Mouse (Mus musculus) spleen, postnatal 10 days (tissue): Measurements from ENCODE around the gene Btf3l4.
A peak's percentile ranks its signal among the peaks of the same experiment; 100 is the strongest.

Experiments
- DNase-seq, 2 experiments: peaks; one replicate each; pipeline ENCODE4 v3.0.0; 2021 to 2022; ENCODE audit warnings: low spot score in 2 of 2

Btf3l4 gene

DNA sequence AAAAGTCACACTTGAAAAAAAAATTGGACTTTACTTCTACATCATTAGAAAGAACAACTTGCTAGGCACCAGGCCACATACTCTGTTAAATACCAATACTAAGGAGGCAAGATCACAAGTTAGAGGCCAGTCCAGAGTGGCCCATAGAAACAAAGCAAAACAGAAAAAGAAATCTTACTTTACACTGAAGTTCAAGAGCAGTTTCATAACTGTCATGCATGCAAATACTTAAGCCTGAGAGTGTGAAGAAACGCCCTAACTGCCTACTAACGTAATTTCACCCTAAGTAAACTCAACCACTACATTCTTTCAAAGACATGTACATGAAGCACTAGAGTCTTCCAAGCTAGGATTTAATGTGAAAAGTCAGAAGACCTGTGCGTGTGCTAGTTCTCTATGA is 7.7 kb downstream of the Btf3l4 start:
- DNase-seq = no peak

DNA sequence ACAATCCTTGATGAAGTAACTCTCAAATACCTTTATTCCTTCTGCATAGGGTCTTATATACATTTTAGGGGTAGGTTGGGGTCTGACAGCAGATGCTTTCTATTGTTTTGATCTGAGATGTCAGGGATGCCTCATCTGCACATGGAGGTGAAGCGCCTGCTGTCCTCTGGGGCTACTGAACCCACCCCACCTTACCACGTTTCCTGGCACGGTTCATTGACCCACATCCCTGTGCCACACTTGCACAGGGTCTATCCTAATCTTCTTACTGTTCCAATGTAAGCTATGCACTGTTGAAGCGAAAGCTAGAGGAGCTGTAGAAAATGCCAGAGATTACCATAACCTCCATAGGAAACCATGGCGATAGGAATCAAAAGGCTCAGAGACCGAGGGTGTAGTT is 21.9 kb downstream of the Btf3l4 start:
- no peak for DNase-seq

DNA sequence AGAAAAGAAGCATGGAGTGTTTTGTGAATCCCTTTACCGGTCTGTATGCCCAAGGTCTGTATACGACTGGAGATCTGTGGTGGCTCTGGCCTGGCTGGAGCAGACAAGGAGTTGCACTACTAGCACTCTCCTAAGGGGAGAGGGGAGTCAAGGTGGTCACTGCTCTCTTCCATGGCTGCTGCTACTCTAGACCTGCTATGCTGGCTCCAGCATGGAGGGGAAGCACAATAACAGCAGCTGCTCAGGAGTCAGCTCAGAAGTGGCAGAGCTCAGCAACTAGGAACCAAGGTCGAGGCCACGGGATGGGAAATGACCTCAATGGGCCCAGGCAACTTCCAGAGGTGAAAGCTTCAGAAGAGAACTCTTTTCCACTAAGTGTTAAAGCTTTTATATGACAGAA is 22.3 kb downstream of the Btf3l4 start:
- no peak for DNase-seq

DNA sequence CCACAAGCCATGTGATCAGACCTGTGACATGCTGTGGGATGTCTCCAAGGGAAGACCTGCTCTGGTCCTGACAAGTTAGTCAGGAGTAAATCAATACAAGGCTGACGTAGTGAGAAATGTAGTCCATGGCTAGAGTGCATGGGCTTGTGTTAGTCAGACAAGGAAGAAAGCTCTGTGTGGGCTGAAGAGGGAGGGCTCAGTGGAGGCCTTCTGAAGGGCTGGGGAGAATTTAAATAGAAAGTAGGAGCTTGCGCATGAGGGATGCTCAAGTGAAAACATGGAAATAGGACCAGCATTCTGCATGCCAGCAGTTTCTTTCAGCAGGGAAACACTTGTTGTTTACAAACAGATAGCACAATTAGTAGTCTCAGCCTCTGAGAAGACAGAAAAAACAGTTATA is 29.9 kb downstream of the Btf3l4 start:
- DNase-seq = no peak

DNA sequence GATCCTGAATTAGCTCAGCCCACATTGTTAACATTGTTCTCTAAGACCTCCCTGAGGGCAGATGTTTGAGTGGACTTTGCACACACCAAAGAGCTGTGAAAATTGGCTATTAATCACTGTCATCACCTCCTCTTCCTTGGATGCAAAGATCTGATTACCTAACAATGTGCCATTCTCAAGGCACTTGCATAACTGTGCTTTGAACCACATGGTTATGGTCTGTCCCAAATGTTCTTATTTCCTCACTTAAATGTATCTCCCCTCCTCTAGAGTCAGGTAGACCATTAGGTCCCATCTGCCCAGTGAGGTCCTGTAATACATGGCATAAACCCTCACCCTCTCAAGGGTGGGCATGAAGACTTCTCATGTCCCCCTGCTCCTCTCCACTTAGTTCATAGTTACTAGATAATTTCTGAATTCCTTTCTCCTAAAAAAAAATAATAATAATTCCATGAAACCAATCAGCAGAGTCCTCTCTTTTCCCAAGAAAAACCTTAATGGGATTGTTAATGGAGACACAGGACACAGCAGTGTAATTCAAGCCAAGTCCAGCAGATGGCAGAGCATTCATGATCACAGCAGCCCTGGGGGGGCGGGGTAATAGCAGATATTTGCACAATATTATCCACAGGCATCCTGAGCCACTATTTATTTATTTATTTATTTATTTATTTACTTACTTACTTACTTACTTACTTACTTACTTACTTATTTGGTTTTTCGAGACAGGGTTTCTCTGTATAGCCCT is 35.2 kb downstream of the Btf3l4 start:
- peak; percentile 37 to 77 for DNase-seq

DNA sequence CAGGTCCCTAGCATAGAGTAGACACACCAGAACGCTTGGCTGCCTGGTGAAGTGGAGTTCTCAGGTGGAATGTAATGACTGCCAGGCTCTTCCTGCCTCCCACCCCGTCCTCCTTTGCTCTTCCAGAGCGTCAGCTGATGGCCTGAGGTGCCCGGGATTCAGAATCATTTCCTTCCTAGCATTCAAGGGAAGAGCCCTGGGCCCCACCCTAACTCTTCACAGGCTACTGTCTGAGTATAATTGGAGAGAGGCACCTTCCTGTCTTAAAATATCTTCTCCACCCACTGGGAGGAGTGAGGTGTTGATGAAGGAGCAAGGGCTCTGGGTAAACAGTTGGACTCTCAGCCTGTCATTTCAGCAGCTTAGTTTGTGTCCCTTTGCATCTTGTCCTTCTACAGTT is 36.7 kb downstream of the Btf3l4 start:
- DNase-seq = no peak

DNA sequence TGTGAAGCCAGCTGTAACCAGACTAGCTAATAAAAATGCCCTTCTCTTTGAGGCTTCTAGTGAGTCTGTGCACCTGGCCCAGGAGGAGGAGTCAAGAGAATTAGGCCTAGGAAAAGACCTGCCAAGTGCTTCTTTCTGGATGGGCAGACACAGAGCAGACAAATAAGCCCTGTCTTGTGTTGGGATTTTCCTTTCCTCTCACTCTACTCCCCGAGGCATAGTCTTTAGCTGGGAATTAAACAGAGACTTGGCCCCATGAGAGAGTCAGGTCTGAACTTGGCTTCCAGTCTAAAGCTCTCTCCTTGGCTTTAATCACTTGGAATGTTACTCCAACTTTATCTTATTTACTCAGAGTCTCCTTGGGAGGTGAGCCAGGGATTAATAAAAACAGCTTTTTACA is 39.5 kb downstream of the Btf3l4 start:
- no peak for DNase-seq

DNA sequence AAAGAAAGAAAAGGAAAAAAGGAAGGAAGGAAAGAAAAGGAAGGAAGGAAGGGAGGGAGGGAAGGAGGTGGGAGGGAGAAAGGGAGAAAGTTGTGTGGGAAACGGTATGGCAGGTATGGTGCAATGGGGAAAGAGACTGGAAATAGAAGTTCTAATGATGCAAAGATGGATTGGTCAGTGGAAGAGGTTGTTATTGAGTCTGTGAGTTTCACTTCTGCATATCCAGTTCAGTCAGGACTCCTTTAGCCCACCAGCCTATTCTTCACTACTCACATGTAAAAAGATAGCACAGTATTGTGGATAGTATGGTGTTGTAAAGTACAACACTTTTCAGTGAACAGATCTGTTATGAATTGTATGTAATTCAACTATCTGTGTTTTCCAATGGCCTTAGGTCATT is 42.9 kb downstream of the Btf3l4 start:
- no peak for DNase-seq

DNA sequence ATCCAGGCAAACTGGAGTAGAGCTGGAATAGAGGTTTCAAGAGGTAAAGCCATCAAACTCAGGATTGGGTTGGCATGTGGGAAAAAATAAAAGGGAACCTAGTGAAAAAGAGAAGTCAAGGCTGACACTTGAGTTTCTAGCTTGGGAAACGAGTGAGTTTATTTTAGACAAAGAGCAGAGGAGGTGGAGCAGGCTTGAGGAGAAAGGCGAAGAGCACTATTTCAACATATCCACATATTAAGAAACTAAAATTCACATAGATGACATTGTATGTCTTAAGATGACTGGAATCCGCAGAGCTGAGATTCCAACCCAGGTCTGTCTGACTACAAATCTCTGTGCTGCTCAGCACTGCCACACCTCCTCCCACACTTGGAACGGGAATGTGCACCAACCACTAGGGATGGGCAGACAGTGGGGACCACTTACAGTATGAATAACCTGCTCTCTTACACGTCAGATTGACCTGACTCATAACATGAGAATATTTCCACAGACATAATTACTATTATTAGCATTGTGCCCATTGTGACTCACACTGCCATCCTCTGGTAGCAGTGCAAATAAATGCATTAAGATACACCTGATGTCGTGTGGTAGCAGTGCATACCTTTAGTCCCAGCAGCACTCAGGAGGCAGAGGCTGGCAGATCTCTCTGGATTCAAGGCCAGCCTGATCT is 44.0 kb downstream of the Btf3l4 start:
- no peak for DNase-seq

DNA sequence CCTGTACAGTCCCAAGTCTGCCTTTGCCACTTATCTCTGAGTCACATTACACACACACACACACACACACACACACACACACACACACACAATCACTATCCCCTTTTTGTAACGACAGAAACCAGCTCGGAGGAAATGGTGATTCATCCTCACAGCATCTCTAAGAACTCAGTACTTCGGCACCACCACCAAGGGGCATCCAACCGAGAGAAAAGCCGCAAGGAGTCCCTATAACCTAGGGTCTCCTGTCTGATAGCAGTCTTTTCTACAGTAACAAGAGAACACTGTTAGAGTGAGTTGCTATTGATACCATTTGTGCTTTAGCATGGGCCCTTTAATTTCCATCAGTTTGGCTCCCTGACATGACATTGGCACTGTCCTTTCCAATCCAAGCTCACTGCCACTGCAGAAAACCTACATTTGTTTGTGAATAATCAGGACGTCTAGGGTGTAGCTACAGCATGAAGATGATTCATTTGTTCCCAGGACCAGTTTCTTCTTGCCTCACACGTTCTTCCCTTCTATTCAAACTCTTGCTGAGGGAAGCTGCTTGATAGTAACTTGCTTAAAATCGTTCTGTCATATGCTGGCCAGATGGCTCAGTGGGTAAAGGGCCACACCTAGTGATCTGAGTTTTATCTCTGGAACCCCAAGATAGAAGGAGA is 50.9 kb downstream of the Btf3l4 start:
- DNase-seq = no peak

DNA sequence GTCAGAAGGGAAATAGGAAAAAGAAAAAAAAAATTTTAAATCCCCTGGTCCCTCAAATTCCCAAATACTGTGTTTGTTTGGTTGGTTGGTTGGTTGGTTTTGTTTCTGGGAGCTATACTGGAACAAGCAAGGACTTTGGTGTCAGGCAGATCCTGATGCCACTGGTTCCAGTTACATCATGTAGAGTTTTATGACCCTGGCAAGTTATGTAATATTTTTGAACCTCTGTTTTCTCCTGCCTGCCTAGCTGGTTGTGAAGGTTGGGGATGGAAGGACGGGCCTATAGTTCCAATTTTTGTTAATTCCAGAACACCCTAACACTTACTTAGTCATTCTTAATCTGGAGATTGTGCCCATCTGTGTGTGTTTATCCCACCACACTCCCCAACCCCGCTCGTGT is 51.8 kb downstream of the Btf3l4 start:
- no peak for DNase-seq

DNA sequence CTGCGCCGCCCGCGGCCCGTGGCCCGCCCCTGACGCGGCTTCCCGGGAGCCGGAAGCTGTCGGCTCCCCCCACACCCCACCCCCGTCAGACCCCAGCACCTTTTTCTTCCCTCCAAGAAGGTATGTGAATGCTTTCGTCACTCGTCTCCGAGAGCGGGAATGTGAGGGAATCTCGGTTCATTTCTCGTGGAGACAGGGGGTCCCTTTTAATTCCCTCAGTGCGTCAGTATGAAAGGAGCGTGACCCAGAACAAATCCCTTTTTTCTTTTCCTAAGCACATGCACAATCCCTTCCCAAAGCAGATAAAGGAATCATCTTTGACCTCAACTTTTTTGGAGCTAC is 52.6 kb downstream of the Btf3l4 start:
- no peak for DNase-seq

DNA sequence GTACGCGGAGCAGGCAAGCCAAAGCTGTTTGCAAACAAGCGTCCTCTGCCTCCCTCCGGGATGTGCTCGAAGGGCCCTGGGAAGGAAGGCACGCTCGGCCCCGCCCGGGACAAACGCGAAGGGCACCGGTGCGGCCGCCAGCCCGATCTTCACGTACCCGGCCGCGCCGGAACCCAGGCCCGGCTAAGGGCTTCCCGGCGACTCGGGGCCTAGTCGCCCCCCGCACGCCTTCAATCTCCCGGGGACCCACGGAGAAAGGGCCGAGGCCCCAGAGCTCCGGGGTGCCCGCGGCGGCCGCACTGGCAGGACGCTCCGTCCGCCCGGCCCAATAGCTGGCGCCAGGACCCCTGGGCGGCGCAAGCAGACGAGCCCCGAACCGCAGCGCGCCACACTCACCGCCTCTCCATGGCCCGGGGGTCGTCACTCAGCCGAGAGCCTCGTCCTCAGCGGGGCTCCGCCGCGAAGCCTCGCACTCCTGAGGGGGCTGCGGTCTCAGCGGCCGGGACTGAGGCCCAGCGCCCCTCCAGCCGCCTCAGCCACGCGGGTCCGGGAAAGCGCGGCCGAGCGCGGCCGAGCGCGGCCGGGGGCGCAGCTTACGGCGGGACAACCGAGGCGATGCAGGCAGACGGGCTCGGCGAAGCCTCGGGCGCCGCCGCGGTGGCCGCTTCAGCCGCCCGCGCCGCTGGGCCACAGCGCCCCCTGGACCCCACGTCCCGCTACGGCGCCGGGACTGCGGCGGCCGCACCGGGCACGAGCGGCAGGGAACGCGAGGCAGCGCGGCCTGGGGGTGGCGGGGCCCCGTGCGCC is 53.2 kb downstream of the Btf3l4 start, which contains the start of gene Zfyve9:
Gene Zfyve9, minus strand, starts transcription at position 742 of the 807 bp plus-strand sequence.
- DNase-seq = peak; percentile 45 to 77

DNA sequence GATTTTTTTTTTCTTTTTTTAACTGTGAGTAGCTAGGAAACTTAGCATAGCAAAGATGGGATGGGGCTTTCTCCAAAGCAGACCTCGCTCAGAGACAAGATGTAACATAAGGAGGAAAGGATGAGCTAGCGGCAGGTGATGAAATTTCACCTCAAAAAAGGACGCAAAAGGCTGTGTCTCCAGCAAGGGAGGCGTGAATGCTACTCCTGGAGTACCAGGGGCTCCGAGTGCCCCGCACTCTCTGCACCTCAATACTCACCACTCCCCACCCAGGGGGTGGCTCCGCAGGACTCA is 53.7 kb downstream of the Btf3l4 start:
- no peak for DNase-seq

DNA sequence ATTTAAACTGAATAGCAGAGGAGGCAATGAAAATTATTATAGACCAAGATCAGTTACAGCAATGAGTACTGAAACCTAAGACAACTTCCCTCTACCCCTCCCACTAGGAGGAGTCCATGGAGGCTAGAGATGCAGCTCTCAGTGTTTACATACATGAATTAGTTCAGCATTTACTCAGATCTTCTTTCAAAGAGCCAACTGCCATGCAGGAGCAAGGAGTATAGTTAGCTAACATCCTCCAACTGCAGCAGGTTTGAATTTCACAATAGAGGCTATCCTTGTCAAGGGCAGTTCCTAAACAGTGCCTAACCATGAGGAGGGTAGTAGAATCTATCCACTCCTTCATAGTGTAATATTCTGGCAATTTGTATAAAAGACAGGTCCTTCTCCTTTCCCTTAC is 64.9 kb downstream of the Btf3l4 start:
- DNase-seq = no peak
